Mouse (Mus musculus) small intestine, adult 2 months (tissue): ENCODE measurements around the gene Srsf10.

ENCODE experiments used
- CTCF ChIP-seq: fragments of 200-500 bp; IDR thresholded peaks from 2 replicates; pipeline ENCODE4 v1.5.1; 2012; ENCODE audit warnings: low read depth, mild to moderate bottlenecking, control low read depth, inconsistent platforms, low read length, moderate library complexity, mixed read lengths; ENCODE audit not compliant: insufficient replicate concordance, insufficient read length; ENCODE audit errors: extremely low read depth
- POLR2A ChIP-seq: fragments of 200-500 bp; IDR thresholded peaks from 2 replicates; pipeline ENCODE4 v1.6.1; 2012; ENCODE audit warnings: low read depth, mild to moderate bottlenecking, control low read depth, inconsistent platforms, low read length, moderate library complexity

DNA sequence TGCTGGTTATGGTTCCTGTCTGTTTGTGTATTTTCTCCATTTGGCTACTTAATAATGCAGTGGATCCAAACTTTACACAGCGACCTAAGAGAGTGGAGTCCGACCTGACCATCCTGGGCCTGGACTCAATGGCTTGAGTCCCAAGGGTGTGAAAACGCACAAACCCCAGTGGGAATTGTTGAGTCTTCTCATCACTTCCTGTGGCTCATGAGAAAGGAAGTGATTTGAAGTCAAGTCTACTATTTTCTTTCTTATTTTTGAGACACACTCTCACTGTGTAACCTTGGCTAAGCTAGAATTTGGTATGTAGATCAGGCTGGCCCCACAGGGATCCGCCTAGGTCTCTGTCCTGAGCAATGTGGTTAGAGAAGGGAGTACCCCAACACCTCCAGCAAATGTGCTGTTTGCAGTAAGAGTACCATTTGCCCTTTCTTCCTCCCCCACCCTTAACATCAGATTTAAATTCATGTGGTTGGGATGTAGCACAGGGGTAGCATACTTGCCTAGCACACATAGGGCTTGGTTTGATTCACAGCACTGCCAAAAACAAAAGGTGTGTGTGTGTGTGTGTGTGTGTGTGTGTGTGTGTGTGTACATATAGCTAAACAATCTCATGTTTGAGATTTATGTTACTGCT is 47.2 kb downstream of the Srsf10 start:
- TF ChIP-seq CTCF (no peak), POLR2A (no peak)
